Mouse (Mus musculus): ENCODE results near the gene Gm12248. TPM values are rescaled to one million over a fixed set of nuclear protein-coding genes. Genes with fewer than 3 reads are reported as not detected.
A peak's percentile ranks its signal among the peaks of the same experiment; 100 is the strongest.

Gm12248 gene
- not detected in 2 replicates for polyA plus RNA-seq (2015; fragmentation: Nextera tagmentation; extraction: Ambion mirVana)

DNA sequence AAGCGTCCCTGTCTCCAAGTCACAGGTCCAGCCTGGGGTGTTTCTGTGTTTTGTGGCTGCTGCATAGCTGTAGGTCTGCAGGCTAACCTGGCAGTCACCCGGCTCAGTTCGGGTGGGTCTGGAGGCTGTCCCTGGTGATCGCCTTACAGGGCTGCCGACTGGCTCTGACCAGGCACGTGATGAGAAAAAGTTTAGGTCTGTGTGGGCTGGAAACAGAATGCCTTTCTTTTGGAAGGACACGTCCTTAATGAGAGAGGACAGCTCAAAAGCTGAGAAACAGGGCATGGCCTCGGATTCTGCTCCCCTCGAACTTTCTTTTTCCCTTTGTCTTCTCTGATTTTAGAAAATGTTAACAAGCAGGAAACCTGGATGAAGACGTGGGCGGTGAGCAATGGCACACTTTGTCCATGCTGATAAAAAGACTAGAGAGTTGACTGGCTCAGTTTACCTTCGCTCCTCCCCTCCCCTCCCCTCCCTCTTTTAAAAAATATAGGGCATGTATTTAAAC, at the start of gene Gm12248:
TSS of gene Gm12248 (minus strand) at position 114 of the 508 bp plus-strand sequence.
- Histone ChIP-seq H3K4me1 (replicated peaks; ENCODE audit: control insufficient read depth, insufficient read depth, low read length) (no peaks in the 10 kb centered on the region), H3K4me2 (replicated peaks; ENCODE audit: low read depth) (peak within 1 kb of the TSS; percentile 60), H3K9ac (ENCODE audit: low read depth, low read length) (no peak within 1 kb of the TSS), H3K9me3 (ENCODE audit: control insufficient read depth) (no peaks in the 10 kb centered on the region), H3K4me3 (ENCODE audit: low read depth, low read length) (peak within 1 kb of the TSS; percentile 16; the same call in 1 of the 2 replicates), H3K27ac (ENCODE audit: low read depth, low read length) (no peak within 1 kb of the TSS), H3K27me3 (replicated peaks; ENCODE audit: control insufficient read depth, insufficient read depth, low read length) (no peaks in the 10 kb centered on the region), H3K36me3 (ENCODE audit: control insufficient read depth, insufficient read depth) (no peaks in the 10 kb centered on the region)
- no peak for TF ChIP-seq CTCF (IDR thresholded peaks at IDR 0.05; ENCODE audit: low read depth)
- peak; percentile 50; the same call in 1 of the 2 replicates for ATAC-seq
- 23% methylated on average over 12 of the region's 12 CpGs for WGBS

DNA sequence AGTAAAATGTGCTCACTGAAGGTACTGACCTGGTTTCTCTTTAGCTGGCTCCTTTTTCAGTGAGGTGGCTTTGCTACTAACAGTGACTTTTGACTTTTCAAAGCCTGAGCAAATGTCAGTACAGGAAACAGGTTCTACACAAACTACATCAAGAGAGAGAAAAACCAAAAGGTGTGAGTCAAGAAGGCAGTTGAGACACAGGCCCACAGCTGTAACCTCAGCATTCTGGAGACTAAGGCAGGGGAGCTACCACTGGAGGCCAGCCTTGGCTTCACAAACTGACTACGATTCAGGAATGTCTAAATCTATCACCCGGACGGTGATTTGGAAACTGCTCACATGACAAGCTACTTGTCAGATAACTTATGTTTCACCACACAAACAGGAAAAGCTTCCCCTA, 46.5 kb upstream of the Gm12248 start:
- H3K36me3 ChIP-seq (ENCODE audit: control insufficient read depth, insufficient read depth): peaks cover 63% of the 10 kb centered on the region
- no peak overlapping the region for H3K9ac ChIP-seq (ENCODE audit: low read depth, low read length)
- no peak overlapping the region for H3K27ac ChIP-seq (ENCODE audit: low read depth, low read length)
- H3K4me3 ChIP-seq (ENCODE audit: low read depth, low read length): no peak overlapping the region
- 80% methylated on average over 3 of the region's 3 CpGs for WGBS
- no peaks in the 10 kb centered on the region for H3K4me1 ChIP-seq (replicated peaks; ENCODE audit: control insufficient read depth, insufficient read depth, low read length)
- no peaks in the 10 kb centered on the region for H3K27me3 ChIP-seq (replicated peaks; ENCODE audit: control insufficient read depth, insufficient read depth, low read length)
- TF ChIP-seq CTCF (IDR thresholded peaks at IDR 0.05; ENCODE audit: low read depth): no peak
- H3K4me2 ChIP-seq (replicated peaks; ENCODE audit: low read depth): no peak overlapping the region
- H3K9me3 ChIP-seq (ENCODE audit: control insufficient read depth): no peaks in the 10 kb centered on the region
- ATAC-seq: no peak

DNA sequence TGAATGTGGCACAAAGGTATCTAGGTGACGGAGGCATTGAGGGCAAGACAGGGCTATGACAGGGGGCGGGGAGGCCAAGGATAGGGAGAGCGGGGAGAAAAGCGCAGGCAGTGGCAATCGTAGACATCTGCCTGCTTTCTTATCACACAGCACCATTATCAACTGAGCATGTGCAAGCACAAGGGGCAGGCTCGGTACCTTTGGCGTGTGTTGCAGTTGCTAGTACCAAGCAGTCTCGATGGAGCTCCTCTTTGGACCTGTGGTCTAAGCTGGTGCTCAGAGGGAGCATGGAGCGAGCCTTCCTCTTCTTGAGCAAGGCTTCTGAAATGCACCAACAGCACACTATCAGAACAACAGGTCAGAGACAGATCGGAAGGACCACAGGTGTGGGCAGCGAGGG, 45.9 kb upstream of the Gm12248 start:
- Histone ChIP-seq H3K4me2 (replicated peaks; ENCODE audit: low read depth) (no peak overlapping the region), H3K9me3 (ENCODE audit: control insufficient read depth) (no peaks in the 10 kb centered on the region), H3K4me3 (ENCODE audit: low read depth, low read length) (no peak overlapping the region), H3K36me3 (ENCODE audit: control insufficient read depth, insufficient read depth) (peaks cover 64% of the 10 kb centered on the region), H3K27ac (ENCODE audit: low read depth, low read length) (no peak overlapping the region), H3K4me1 (replicated peaks; ENCODE audit: control insufficient read depth, insufficient read depth, low read length) (no peaks in the 10 kb centered on the region), H3K9ac (ENCODE audit: low read depth, low read length) (no peak overlapping the region), H3K27me3 (replicated peaks; ENCODE audit: control insufficient read depth, insufficient read depth, low read length) (no peaks in the 10 kb centered on the region)
- ATAC-seq: no peak
- 82% methylated on average over 11 of the region's 11 CpGs for WGBS
- TF ChIP-seq CTCF (IDR thresholded peaks at IDR 0.05; ENCODE audit: low read depth): no peak

DNA sequence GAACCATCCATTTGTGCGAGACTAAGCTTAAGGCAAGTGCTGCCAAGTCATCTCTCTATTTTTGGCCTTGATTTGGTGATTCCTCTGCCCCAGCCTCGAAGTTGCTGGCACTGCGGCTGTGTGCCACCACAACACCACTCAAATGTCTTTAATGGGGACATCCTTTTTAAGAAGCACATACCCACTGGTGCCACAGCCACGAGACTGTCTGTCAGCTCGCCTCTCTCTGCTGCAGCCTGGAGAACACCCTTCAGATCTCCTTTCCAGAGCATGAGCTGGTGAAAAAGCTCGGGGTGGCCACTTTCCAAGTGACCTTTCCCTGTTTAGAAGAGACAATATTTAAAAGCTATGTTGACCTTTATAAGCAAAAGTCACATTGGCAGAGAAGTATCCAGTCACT, 43.7 kb upstream of the Gm12248 start:
- Histone ChIP-seq H3K36me3 (ENCODE audit: control insufficient read depth, insufficient read depth) (peaks cover 73% of the 10 kb centered on the region), H3K4me3 (ENCODE audit: low read depth, low read length) (no peak overlapping the region), H3K4me2 (replicated peaks; ENCODE audit: low read depth) (no peak overlapping the region), H3K27me3 (replicated peaks; ENCODE audit: control insufficient read depth, insufficient read depth, low read length) (no peaks in the 10 kb centered on the region), H3K9me3 (ENCODE audit: control insufficient read depth) (no peaks in the 10 kb centered on the region), H3K4me1 (replicated peaks; ENCODE audit: control insufficient read depth, insufficient read depth, low read length) (no peaks in the 10 kb centered on the region), H3K9ac (ENCODE audit: low read depth, low read length) (no peak overlapping the region), H3K27ac (ENCODE audit: low read depth, low read length) (no peak overlapping the region)
- ATAC-seq: no peak
- WGBS: 91% methylated on average over 6 of the region's 6 CpGs
- no peak for TF ChIP-seq CTCF (IDR thresholded peaks at IDR 0.05; ENCODE audit: low read depth)

DNA sequence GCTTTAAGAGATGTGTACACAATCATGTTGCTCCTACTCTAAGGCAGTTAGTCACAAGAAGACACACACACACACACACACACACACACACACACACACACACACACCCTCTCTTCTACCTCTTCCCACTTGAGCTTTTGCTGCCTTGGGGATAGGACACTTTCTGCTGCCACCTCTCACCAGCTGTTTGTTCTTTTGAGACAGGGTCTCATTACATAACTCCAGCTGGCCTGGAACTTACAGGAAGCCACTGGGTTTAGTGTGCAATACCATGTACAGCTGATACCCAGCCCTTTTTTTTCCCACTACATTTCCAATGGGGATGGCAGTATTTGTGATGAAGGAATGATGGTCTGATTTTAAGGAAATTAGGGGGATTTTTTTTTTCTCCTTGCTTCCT, 42.4 kb upstream of the Gm12248 start:
- no peak overlapping the region for H3K9ac ChIP-seq (ENCODE audit: low read depth, low read length)
- no peak overlapping the region for H3K27ac ChIP-seq (ENCODE audit: low read depth, low read length)
- no peaks in the 10 kb centered on the region for H3K9me3 ChIP-seq (ENCODE audit: control insufficient read depth)
- H3K4me1 ChIP-seq (replicated peaks; ENCODE audit: control insufficient read depth, insufficient read depth, low read length): no peaks in the 10 kb centered on the region
- H3K4me3 ChIP-seq (ENCODE audit: low read depth, low read length): no peak overlapping the region
- no peak for ATAC-seq
- no peak for TF ChIP-seq CTCF (IDR thresholded peaks at IDR 0.05; ENCODE audit: low read depth)
- no peak overlapping the region for H3K4me2 ChIP-seq (replicated peaks; ENCODE audit: low read depth)
- H3K36me3 ChIP-seq (ENCODE audit: control insufficient read depth, insufficient read depth): peaks cover 65% of the 10 kb centered on the region
- no peaks in the 10 kb centered on the region for H3K27me3 ChIP-seq (replicated peaks; ENCODE audit: control insufficient read depth, insufficient read depth, low read length)

DNA sequence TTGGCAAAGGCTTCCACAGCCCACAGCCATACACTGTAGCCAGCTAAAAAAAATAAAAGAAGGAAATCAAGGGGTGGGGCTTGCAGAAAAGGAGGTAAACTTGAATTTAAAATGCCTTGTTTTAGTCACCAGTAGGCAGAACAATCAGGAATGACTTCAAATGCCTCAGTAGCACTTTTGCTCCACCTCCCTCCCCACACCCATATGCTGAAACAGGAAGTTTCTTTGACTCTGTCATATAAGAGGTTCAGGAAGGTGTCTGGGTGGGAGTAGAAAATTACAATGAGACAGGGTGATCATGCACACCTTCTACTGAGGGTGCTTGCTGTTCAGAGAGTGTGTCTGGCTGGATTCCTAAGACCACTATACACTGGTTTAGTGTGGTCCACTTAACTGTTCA, 41.9 kb upstream of the Gm12248 start:
- H3K4me1 ChIP-seq (replicated peaks; ENCODE audit: control insufficient read depth, insufficient read depth, low read length): no peaks in the 10 kb centered on the region
- no peak overlapping the region for H3K9ac ChIP-seq (ENCODE audit: low read depth, low read length)
- no peak overlapping the region for H3K4me3 ChIP-seq (ENCODE audit: low read depth, low read length)
- no peak overlapping the region for H3K27ac ChIP-seq (ENCODE audit: low read depth, low read length)
- no peak overlapping the region for H3K4me2 ChIP-seq (replicated peaks; ENCODE audit: low read depth)
- H3K9me3 ChIP-seq (ENCODE audit: control insufficient read depth): no peaks in the 10 kb centered on the region
- no peak for TF ChIP-seq CTCF (IDR thresholded peaks at IDR 0.05; ENCODE audit: low read depth)
- peaks cover 65% of the 10 kb centered on the region for H3K36me3 ChIP-seq (ENCODE audit: control insufficient read depth, insufficient read depth)
- no peaks in the 10 kb centered on the region for H3K27me3 ChIP-seq (replicated peaks; ENCODE audit: control insufficient read depth, insufficient read depth, low read length)
- ATAC-seq: no peak

DNA sequence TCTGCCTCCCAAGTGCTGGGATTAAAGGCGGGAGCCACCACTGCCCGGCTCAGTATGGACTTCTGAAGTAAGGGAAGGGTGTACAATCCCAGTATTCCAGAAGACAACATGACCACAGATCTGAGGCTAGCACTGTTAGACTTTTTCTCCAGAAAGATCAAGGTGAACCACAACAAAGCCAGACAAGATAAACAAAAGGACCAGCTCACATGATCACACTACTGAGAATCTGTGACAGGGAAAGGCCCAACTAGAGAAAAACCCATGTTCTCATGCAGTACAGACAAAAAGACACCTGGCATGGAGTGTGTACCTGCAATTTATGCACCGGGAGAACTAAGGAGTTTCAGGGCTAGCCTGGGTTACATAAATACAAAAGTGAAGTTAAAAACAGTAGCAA, 39.1 kb upstream of the Gm12248 start:
- H3K36me3 ChIP-seq (ENCODE audit: control insufficient read depth, insufficient read depth): peaks cover 64% of the 10 kb centered on the region

More for the DNA sequence above, 39.1 kb upstream of the Gm12248 start:
- no peak for TF ChIP-seq CTCF (IDR thresholded peaks at IDR 0.05; ENCODE audit: low read depth)
- H3K4me2 ChIP-seq (replicated peaks; ENCODE audit: low read depth): no peak overlapping the region
- no peaks in the 10 kb centered on the region for H3K27me3 ChIP-seq (replicated peaks; ENCODE audit: control insufficient read depth, insufficient read depth, low read length)
- no peaks in the 10 kb centered on the region for H3K9me3 ChIP-seq (ENCODE audit: control insufficient read depth)
- H3K4me3 ChIP-seq (ENCODE audit: low read depth, low read length): no peak overlapping the region
- no peaks in the 10 kb centered on the region for H3K4me1 ChIP-seq (replicated peaks; ENCODE audit: control insufficient read depth, insufficient read depth, low read length)
- no peak for ATAC-seq
- 98% methylated on average over 3 of the region's 3 CpGs for WGBS
- no peak overlapping the region for H3K9ac ChIP-seq (ENCODE audit: low read depth, low read length)
- no peak overlapping the region for H3K27ac ChIP-seq (ENCODE audit: low read depth, low read length)
